Mouse (Mus musculus) midbrain, embryonic 15.5 days (tissue): ENCODE measurements at regions not wholly inside any gene's neighbourhood (a gene's known extent, or its start where the extent isn't known, plus 50 kb on each side); places are given as distances from the start of the nearest gene placed in this dataset.

Source experiments
- ATAC-seq: fragments of 200-750 bp; cut with Nextera tagmentation; replicated peaks from 2 replicates; pipeline ENCODE4 v1.8.0; 2017; ENCODE audit warnings: moderate TSS enrichment
- H3K27ac ChIP-seq: fragments of 300-500 bp; sonication (generic); 2 replicates; pipeline ENCODE4 v1.5.1; 2015; ENCODE audit warnings: mild to moderate bottlenecking, inconsistent platforms
- H3K27me3 ChIP-seq: fragments of 300-500 bp; sonication (generic); replicated peaks from 2 replicates; pipeline ENCODE4 v1.6.1; 2015; ENCODE audit warnings: inconsistent platforms
- H3K36me3 ChIP-seq: fragments of 300-500 bp; sonication (generic); replicated peaks from 2 replicates; pipeline ENCODE4 v1.6.1; 2015; ENCODE audit warnings: inconsistent platforms
- H3K4me1 ChIP-seq: fragments of 300-500 bp; sonication (generic); 2 replicates; pipeline ENCODE4 v1.6.1; 2015; ENCODE audit warnings: inconsistent platforms
- H3K4me2 ChIP-seq: fragments of 300-500 bp; sonication (generic); 2 replicates; pipeline ENCODE4 v1.6.1; 2015; ENCODE audit warnings: inconsistent platforms, mild to moderate bottlenecking, moderate library complexity
- H3K4me3 ChIP-seq: fragments of 300-500 bp; sonication (generic); 2 replicates; pipeline ENCODE4 v1.5.1; 2015; ENCODE audit warnings: mild to moderate bottlenecking, inconsistent platforms
- H3K9ac ChIP-seq: fragments of 300-500 bp; sonication (generic); 2 replicates; pipeline ENCODE4 v1.6.1; 2015; ENCODE audit warnings: mild to moderate bottlenecking, inconsistent platforms
- H3K9me3 ChIP-seq: fragments of 300-500 bp; sonication (generic); 2 replicates; pipeline ENCODE4 v1.6.1; 2016; ENCODE audit warnings: inconsistent platforms
- WGBS: fragments of 180-500 bp; shearing (Covaris S2); methylation state at CpG from one replicate; pipeline ENCODE4 v1.1.7; 2015; ENCODE audit warnings: mixed read lengths; 5-methylcytosine and 5-hydroxymethylcytosine counted together

GRCm38 (mm10) chr3:58146762-58147161 lies 267.8 kb upstream of the Tsc22d2 start:
- no peak overlapping the region for H3K27ac ChIP-seq
- no peaks in the 10 kb centered on the region for H3K36me3 ChIP-seq
- no peaks in the 10 kb centered on the region for H3K27me3 ChIP-seq
- 62% methylated on average over 1 of the region's 1 CpGs for WGBS
- no peaks in the 10 kb centered on the region for H3K9me3 ChIP-seq
- H3K9ac ChIP-seq, result no peak overlapping the region
- H3K4me2 ChIP-seq, result no peak overlapping the region
- ATAC-seq, result no peak
- no peak overlapping the region for H3K4me3 ChIP-seq
- H3K4me1 ChIP-seq, result no peaks in the 10 kb centered on the region

- ATAC-seq, result no peak
- H3K27ac ChIP-seq, result no peak overlapping the region
- WGBS, result 91% methylated on average over 3 of the region's 3 CpGs
- H3K27me3 ChIP-seq, result no peaks in the 10 kb centered on the region
- H3K36me3 ChIP-seq, result no peaks in the 10 kb centered on the region
- no peak overlapping the region for H3K4me2 ChIP-seq
- no peak overlapping the region for H3K4me3 ChIP-seq
- H3K9ac ChIP-seq, result no peak overlapping the region
- H3K9me3 ChIP-seq, result no peaks in the 10 kb centered on the region
- H3K4me1 ChIP-seq, result no peaks in the 10 kb centered on the region
Observed at GRCm38 (mm10) chr3:58153141-58153540, 261.4 kb upstream of the Tsc22d2 start.

- 83% methylated on average over 21 of the region's 21 CpGs for WGBS
Observed at GRCm38 (mm10) chr3:58153874-58154756, 260.4 kb upstream of the Tsc22d2 start.

GRCm38 (mm10) chr3:58159384-58159783 lies 255.1 kb upstream of the Tsc22d2 start:
- no peak; the same call in 1 of the 2 replicates for ATAC-seq
- Histone ChIP-seq H3K9me3 (no peaks in the 10 kb centered on the region), H3K36me3 (no peaks in the 10 kb centered on the region), H3K4me2 (no peak overlapping the region), H3K27ac (no peak overlapping the region), H3K4me3 (no peak overlapping the region), H3K27me3 (no peaks in the 10 kb centered on the region), H3K9ac (no peak overlapping the region), H3K4me1 (no peaks in the 10 kb centered on the region)
- WGBS, result 63% methylated on average over 3 of the region's 3 CpGs

More at GRCm38 (mm10) chr3:58153874-58154756, 260.4 kb upstream of the Tsc22d2 start:
- H3K9ac ChIP-seq, result no peak overlapping the region
- H3K4me2 ChIP-seq, result no peak overlapping the region
- H3K9me3 ChIP-seq, result no peaks in the 10 kb centered on the region
- no peak overlapping the region for H3K27ac ChIP-seq
- H3K4me3 ChIP-seq, result no peak overlapping the region
- H3K4me1 ChIP-seq, result no peaks in the 10 kb centered on the region
- ATAC-seq, result no peak
- H3K27me3 ChIP-seq, result no peaks in the 10 kb centered on the region
- H3K36me3 ChIP-seq, result no peaks in the 10 kb centered on the region

- no peaks in the 10 kb centered on the region for H3K9me3 ChIP-seq
- H3K27me3 ChIP-seq, result no peaks in the 10 kb centered on the region
- no peaks in the 10 kb centered on the region for H3K36me3 ChIP-seq
- 27% methylated on average over 10 of the region's 10 CpGs for WGBS
- no peak overlapping the region for H3K9ac ChIP-seq
- H3K27ac ChIP-seq, result no peak overlapping the region
- 0 out of 2 replicates have a peak, but pooled peaks have one; percentile 35 for ATAC-seq
- H3K4me1 ChIP-seq, result no peaks in the 10 kb centered on the region
- no peak overlapping the region for H3K4me2 ChIP-seq
- H3K4me3 ChIP-seq, result no peak overlapping the region
Observed at GRCm38 (mm10) chr3:58162238-58162637, 252.3 kb upstream of the Tsc22d2 start.

- Histone ChIP-seq H3K4me3 (no peak overlapping the region), H3K27me3 (no peaks in the 10 kb centered on the region), H3K27ac (no peak overlapping the region), H3K4me2 (no peak overlapping the region), H3K4me1 (0 out of 2 replicates have a peak, but pooled peaks cover 5% of the 10 kb centered on the region), H3K36me3 (no peaks in the 10 kb centered on the region), H3K9me3 (no peaks in the 10 kb centered on the region), H3K9ac (no peak overlapping the region)
- WGBS, result 7% methylated on average over 10 of the region's 10 CpGs
- ATAC-seq, result 0 out of 2 replicates have a peak, but pooled peaks have one; percentile 22
Observed at GRCm38 (mm10) chr3:58163806-58164205, 250.7 kb upstream of the Tsc22d2 start.

- no peaks in the 10 kb centered on the region for H3K27me3 ChIP-seq
- H3K4me3 ChIP-seq, result no peak overlapping the region
- 38% methylated on average over 2 of the region's 2 CpGs for WGBS
- H3K4me1 ChIP-seq, result 0 out of 2 replicates have a peak, but pooled peaks cover 5% of the 10 kb centered on the region
- H3K9ac ChIP-seq, result no peak overlapping the region
- H3K36me3 ChIP-seq, result no peaks in the 10 kb centered on the region
- ATAC-seq, result no peak
- H3K27ac ChIP-seq, result no peak overlapping the region
- H3K4me2 ChIP-seq, result no peak overlapping the region
- no peaks in the 10 kb centered on the region for H3K9me3 ChIP-seq
Observed at GRCm38 (mm10) chr3:58166628-58167027, 247.9 kb upstream of the Tsc22d2 start.

GRCm38 (mm10) chr3:58167121-58167520 lies 247.4 kb upstream of the Tsc22d2 start:
- 89% methylated on average over 3 of the region's 3 CpGs for WGBS
- no peak for ATAC-seq
- no peaks in the 10 kb centered on the region for H3K36me3 ChIP-seq

GRCm38 (mm10) chr3:58167761-58168290 lies 246.7 kb upstream of the Tsc22d2 start:
- no peaks in the 10 kb centered on the region for H3K27me3 ChIP-seq
- no peak overlapping the region for H3K4me2 ChIP-seq
- H3K9ac ChIP-seq, result no peak overlapping the region
- 84% methylated on average over 1 of the region's 1 CpGs for WGBS
- no peaks in the 10 kb centered on the region for H3K36me3 ChIP-seq
- H3K27ac ChIP-seq, result no peak overlapping the region
- H3K4me3 ChIP-seq, result no peak overlapping the region
- ATAC-seq, result no peak
- 0 out of 2 replicates have a peak, but pooled peaks cover 5% of the 10 kb centered on the region for H3K4me1 ChIP-seq
- H3K9me3 ChIP-seq, result no peaks in the 10 kb centered on the region

More at GRCm38 (mm10) chr3:58167121-58167520, 247.4 kb upstream of the Tsc22d2 start:
- no peak overlapping the region for H3K4me2 ChIP-seq
- no peak overlapping the region for H3K27ac ChIP-seq
- no peaks in the 10 kb centered on the region for H3K27me3 ChIP-seq
- no peaks in the 10 kb centered on the region for H3K9me3 ChIP-seq
- no peak overlapping the region for H3K9ac ChIP-seq
- 0 out of 2 replicates have a peak, but pooled peaks cover 5% of the 10 kb centered on the region for H3K4me1 ChIP-seq
- no peak overlapping the region for H3K4me3 ChIP-seq

GRCm38 (mm10) chr3:58168522-58169185 lies 245.9 kb upstream of the Tsc22d2 start:
- Histone ChIP-seq H3K27me3 (no peaks in the 10 kb centered on the region), H3K4me1 (0 out of 2 replicates have a peak, but pooled peaks cover 5% of the 10 kb centered on the region), H3K9me3 (no peaks in the 10 kb centered on the region), H3K4me2 (no peak overlapping the region), H3K27ac (no peak overlapping the region), H3K9ac (no peak overlapping the region), H3K36me3 (no peaks in the 10 kb centered on the region), H3K4me3 (no peak overlapping the region)
- ATAC-seq, result peak; percentile 59; the same call in 1 of the 2 replicates
- 37% methylated on average over 14 of the region's 14 CpGs for WGBS

- no peaks in the 10 kb centered on the region for H3K36me3 ChIP-seq
- no peaks in the 10 kb centered on the region for H3K9me3 ChIP-seq
- no peak overlapping the region for H3K9ac ChIP-seq
- H3K4me3 ChIP-seq, result no peak overlapping the region
- no peak overlapping the region for H3K4me2 ChIP-seq
- no peak for ATAC-seq
- H3K4me1 ChIP-seq, result 0 out of 2 replicates have a peak, but pooled peaks cover 5% of the 10 kb centered on the region
- H3K27me3 ChIP-seq, result no peaks in the 10 kb centered on the region
- WGBS, result 67% methylated on average over 6 of the region's 6 CpGs
- no peak overlapping the region for H3K27ac ChIP-seq
Observed at GRCm38 (mm10) chr3:58169786-58170185, 244.7 kb upstream of the Tsc22d2 start.

- H3K27me3 ChIP-seq, result no peaks in the 10 kb centered on the region
- no peak overlapping the region for H3K27ac ChIP-seq
- H3K4me1 ChIP-seq, result 0 out of 2 replicates have a peak, but pooled peaks cover 5% of the 10 kb centered on the region
- H3K9ac ChIP-seq, result no peak overlapping the region
- WGBS, result 94% methylated on average over 5 of the region's 5 CpGs
- H3K4me3 ChIP-seq, result no peak overlapping the region
- no peaks in the 10 kb centered on the region for H3K9me3 ChIP-seq
- no peaks in the 10 kb centered on the region for H3K36me3 ChIP-seq
- H3K4me2 ChIP-seq, result no peak overlapping the region
- ATAC-seq, result no peak
Observed at GRCm38 (mm10) chr3:58172096-58172495, 242.4 kb upstream of the Tsc22d2 start.
